Mouse (Mus musculus) heart, embryonic 12.5 days (tissue): ENCODE data around the gene Eng. TPM values are rescaled to one million over a fixed set of nuclear protein-coding genes. Genes with fewer than 3 reads are reported as not detected.

Experiments
- ATAC-seq: fragments of 200-750 bp; cut with Nextera tagmentation; 2 replicates; pipeline ENCODE4 v1.8.0; 2017; ENCODE audit warnings: moderate TSS enrichment, moderate library complexity; ENCODE audit not compliant: insufficient number of reproducible peaks, low FRiP score
- H3K27ac ChIP-seq: fragments of 300-500 bp; sonication (generic); 2 replicates; pipeline ENCODE4 v1.5.1; 2016; ENCODE audit warnings: mild to moderate bottlenecking, moderate library complexity; ENCODE audit not compliant: poor library complexity, severe bottlenecking
- H3K27me3 ChIP-seq: fragments of 300-500 bp; sonication (generic); replicated peaks from 2 replicates; pipeline ENCODE4 v1.6.1; 2016; ENCODE audit warnings: mild to moderate bottlenecking, moderate library complexity
- H3K36me3 ChIP-seq: fragments of 300-500 bp; sonication (generic); 2 replicates; pipeline ENCODE4 v1.6.1; 2016; ENCODE audit warnings: mild to moderate bottlenecking, moderate library complexity
- H3K4me1 ChIP-seq: fragments of 300-500 bp; sonication (generic); replicated peaks from 2 replicates; pipeline ENCODE4 v1.6.1; 2016; ENCODE audit warnings: mild to moderate bottlenecking
- H3K4me2 ChIP-seq: fragments of 300-500 bp; sonication (generic); 2 replicates; pipeline ENCODE4 v1.6.1; 2016; ENCODE audit warnings: mild to moderate bottlenecking, moderate library complexity
- H3K4me3 ChIP-seq: fragments of 300-500 bp; sonication (generic); 2 replicates; pipeline ENCODE4 v1.5.1; 2016; ENCODE audit warnings: mild to moderate bottlenecking
- H3K9ac ChIP-seq: fragments of 300-500 bp; sonication (generic); 2 replicates; pipeline ENCODE4 v1.6.1; 2016; ENCODE audit warnings: mild to moderate bottlenecking, moderate library complexity
- H3K9me3 ChIP-seq: fragments of 300-500 bp; sonication (generic); replicated peaks from 2 replicates; pipeline ENCODE4 v1.6.1; 2016; ENCODE audit warnings: mild to moderate bottlenecking, moderate library complexity
- WGBS: fragments of 180-500 bp; shearing (Covaris S2); methylation state at CpG from one replicate; pipeline ENCODE4 v1.1.7; 2016; 5-methylcytosine and 5-hydroxymethylcytosine counted together
- polyA plus RNA-seq: library from polyadenylated mRNA; unstranded; fragments of >200 nt; fragmentation: Nextera tagmentation; extraction: Ambion mirVana; gene quantifications from 2 replicates; pipeline ENCODE4 v1.2.1, GENCODE M21; 2016

Gene Eng
- polyA plus RNA-seq, 1 experiment from 2014 or later: 159 TPM

GRCm38 (mm10) chr2:32624111-32624748, 22.2 kb upstream of the Eng start:
- no peak overlapping the region for H3K4me2 ChIP-seq
- peak overlapping the region; percentile 82; the same call in 1 of the 2 replicates for H3K9ac ChIP-seq

GRCm38 (mm10) chr2:32625212-32625872, 21.1 kb upstream of the Eng start:
- 2% methylated on average over 13 of the region's 13 CpGs for WGBS
- H3K9me3 ChIP-seq: no peaks in the 10 kb centered on the region; the same call in 1 of the 2 replicates
- peaks cover 7% of the 10 kb centered on the region; the same call in 1 of the 2 replicates for H3K36me3 ChIP-seq
- peak overlapping the region; percentile 45 for H3K4me3 ChIP-seq
- no peaks in the 10 kb centered on the region for H3K27me3 ChIP-seq
- peak; percentile 53 for ATAC-seq
- H3K9ac ChIP-seq: peak overlapping the region; percentile 82
- peak overlapping the region; percentile 97 for H3K27ac ChIP-seq
- H3K4me1 ChIP-seq: peaks cover 87% of the 10 kb centered on the region
- peak overlapping the region; percentile 69 for H3K4me2 ChIP-seq

More at GRCm38 (mm10) chr2:32624111-32624748, 22.2 kb upstream of the Eng start:
- H3K4me3 ChIP-seq: no peak overlapping the region
- H3K27me3 ChIP-seq: no peaks in the 10 kb centered on the region
- H3K9me3 ChIP-seq: no peaks in the 10 kb centered on the region; the same call in 1 of the 2 replicates
- H3K27ac ChIP-seq: peak overlapping the region; percentile 97
- peaks cover 93% of the 10 kb centered on the region for H3K4me1 ChIP-seq
- peaks cover 1% of the 10 kb centered on the region for H3K36me3 ChIP-seq
- 62% methylated on average over 5 of the region's 5 CpGs for WGBS
- ATAC-seq: no peak

- WGBS: 29% methylated on average over 5 of the region's 5 CpGs
- Histone ChIP-seq H3K4me2 (peak overlapping the region; percentile 69), H3K9me3 (no peaks in the 10 kb centered on the region; the same call in 1 of the 2 replicates), H3K9ac (peak overlapping the region; percentile 82), H3K27ac (peak overlapping the region; percentile 97), H3K4me3 (peak overlapping the region; percentile 45), H3K4me1 (peaks cover 80% of the 10 kb centered on the region), H3K36me3 (peaks cover 14% of the 10 kb centered on the region), H3K27me3 (no peaks in the 10 kb centered on the region)
- peak; percentile 10; the same call in 1 of the 2 replicates for ATAC-seq
Measured at GRCm38 (mm10) chr2:32625873-32626694, 20.3 kb upstream of the Eng start.

GRCm38 (mm10) chr2:32627266-32628043, 18.9 kb upstream of the Eng start:
- Histone ChIP-seq H3K4me3 (peak overlapping the region; percentile 45), H3K4me2 (peak overlapping the region; percentile 69)

GRCm38 (mm10) chr2:32628044-32628550, 18.3 kb upstream of the Eng start:
- Histone ChIP-seq H3K4me3 (peak overlapping the region; percentile 17), H3K27ac (peak overlapping the region; percentile 97), H3K4me2 (peak overlapping the region; percentile 69), H3K9me3 (no peaks in the 10 kb centered on the region; the same call in 1 of the 2 replicates), H3K36me3 (peaks cover 32% of the 10 kb centered on the region), H3K4me1 (peaks cover 73% of the 10 kb centered on the region), H3K27me3 (no peaks in the 10 kb centered on the region), H3K9ac (peak overlapping the region; percentile 82)
- no peak for ATAC-seq
- 47% methylated on average over 4 of the region's 4 CpGs for WGBS

More at GRCm38 (mm10) chr2:32627266-32628043, 18.9 kb upstream of the Eng start:
- 62% methylated on average over 20 of the region's 20 CpGs for WGBS
- peak overlapping the region; percentile 82 for H3K9ac ChIP-seq
- no peaks in the 10 kb centered on the region for H3K27me3 ChIP-seq
- ATAC-seq: no peak
- H3K27ac ChIP-seq: peak overlapping the region; percentile 97
- peaks cover 26% of the 10 kb centered on the region for H3K36me3 ChIP-seq
- H3K9me3 ChIP-seq: no peaks in the 10 kb centered on the region; the same call in 1 of the 2 replicates
- peaks cover 75% of the 10 kb centered on the region for H3K4me1 ChIP-seq

GRCm38 (mm10) chr2:32628729-32629128, 17.7 kb upstream of the Eng start:
- H3K9ac ChIP-seq: peak overlapping the region; percentile 63
- peaks cover 39% of the 10 kb centered on the region for H3K36me3 ChIP-seq
- WGBS: 26% methylated on average over 5 of the region's 5 CpGs
- peak overlapping the region; percentile 97 for H3K27ac ChIP-seq
- no peaks in the 10 kb centered on the region for H3K9me3 ChIP-seq
- peak overlapping the region; percentile 17 for H3K4me3 ChIP-seq
- H3K4me2 ChIP-seq: peak overlapping the region; percentile 69
- ATAC-seq: no peak
- H3K4me1 ChIP-seq: peaks cover 77% of the 10 kb centered on the region
- H3K27me3 ChIP-seq: no peaks in the 10 kb centered on the region

GRCm38 (mm10) chr2:32629276-32629976, 17.0 kb upstream of the Eng start:
- 46% methylated on average over 9 of the region's 9 CpGs for WGBS
- Histone ChIP-seq H3K4me2 (peak overlapping the region; percentile 69), H3K4me3 (no peak overlapping the region), H3K36me3 (peaks cover 45% of the 10 kb centered on the region), H3K4me1 (peaks cover 76% of the 10 kb centered on the region), H3K9me3 (no peaks in the 10 kb centered on the region), H3K27ac (peak overlapping the region; percentile 97; the same call in 1 of the 2 replicates), H3K27me3 (no peaks in the 10 kb centered on the region), H3K9ac (peak overlapping the region; percentile 63)
- ATAC-seq: no peak

GRCm38 (mm10) chr2:32630036-32630435, 16.4 kb upstream of the Eng start:
- 80% methylated on average over 8 of the region's 9 CpGs for WGBS
- Histone ChIP-seq H3K9ac (no peak overlapping the region), H3K4me1 (peaks cover 76% of the 10 kb centered on the region)

GRCm38 (mm10) chr2:32631046-32631445, 15.3 kb upstream of the Eng start:
- ATAC-seq: no peak
- H3K9me3 ChIP-seq: no peaks in the 10 kb centered on the region
- H3K27me3 ChIP-seq: no peaks in the 10 kb centered on the region
- no peak overlapping the region for H3K4me3 ChIP-seq
- WGBS: 87% methylated on average over 10 of the region's 10 CpGs
- H3K27ac ChIP-seq: no peak overlapping the region
- no peak overlapping the region for H3K9ac ChIP-seq
- peaks cover 67% of the 10 kb centered on the region for H3K4me1 ChIP-seq
- H3K4me2 ChIP-seq: no peak overlapping the region
- H3K36me3 ChIP-seq: peaks cover 53% of the 10 kb centered on the region

More at GRCm38 (mm10) chr2:32630036-32630435, 16.4 kb upstream of the Eng start:
- no peak for ATAC-seq
- Histone ChIP-seq H3K27ac (peak overlapping the region; percentile 5; the same call in 1 of the 2 replicates), H3K4me3 (no peak overlapping the region), H3K36me3 (peaks cover 51% of the 10 kb centered on the region), H3K27me3 (no peaks in the 10 kb centered on the region), H3K9me3 (no peaks in the 10 kb centered on the region), H3K4me2 (no peak overlapping the region)
